Mouse (Mus musculus) macrophage (primary cell): ENCODE measurements around the gene Ddx54. TPM values are rescaled to one million over a fixed set of nuclear protein-coding genes. Genes with fewer than 3 reads are reported as not detected.
A peak's percentile ranks its signal among the peaks of the same experiment; 100 is the strongest.

Experiments used
- H3K27ac ChIP-seq: fragments of 350-480 bp; formaldehyde crosslinking; 2 replicates; pipeline ENCODE4 v1.9.0; 2021
- H3K36me3 ChIP-seq: fragments of 350-480 bp; formaldehyde crosslinking; 2 replicates; pipeline ENCODE4 v1.9.0; 2021; ENCODE audit errors: inconsistent target
- H3K4me3 ChIP-seq: fragments of 350-480 bp; formaldehyde crosslinking; 2 replicates; pipeline ENCODE4 v1.9.0; 2021; ENCODE audit errors: inconsistent target
- H3K79me2 ChIP-seq: fragments of 350-480 bp; formaldehyde crosslinking; 2 replicates; pipeline ENCODE4 v1.9.0; 2021; ENCODE audit errors: inconsistent target
- WGBS: methylation state at CpG from one replicate; pipeline ENCODE4 v1.1.7; 2026; ENCODE audit warnings: inconsistent platforms; ENCODE audit not compliant: missing documents; 5-methylcytosine and 5-hydroxymethylcytosine counted together
- polyA plus RNA-seq: library from polyadenylated mRNA; stranded (reverse); fragments of 250-400 nt; gene quantifications from 3 replicates; pipeline ENCODE4 v1.2.4, GENCODE M21; 2018; ENCODE audit warnings: inconsistent platforms

Gene Ddx54
- polyA plus RNA-seq, 1 experiment from 2014 or later, result 21.7 TPM

- peaks cover 49% of the 10 kb centered on the region for H3K79me2 ChIP-seq
- peak overlapping the region; percentile 88 for H3K4me3 ChIP-seq
- WGBS, result under 1% methylated on average over 67 of the region's 69 CpGs
- peaks cover 14% of the 10 kb centered on the region for H3K36me3 ChIP-seq
- peak overlapping the region; percentile 94 for H3K27ac ChIP-seq
Observed at GRCm38 (mm10) chr5:120612822-120613604, 474 bp downstream of the Ddx54 start.

DNA sequence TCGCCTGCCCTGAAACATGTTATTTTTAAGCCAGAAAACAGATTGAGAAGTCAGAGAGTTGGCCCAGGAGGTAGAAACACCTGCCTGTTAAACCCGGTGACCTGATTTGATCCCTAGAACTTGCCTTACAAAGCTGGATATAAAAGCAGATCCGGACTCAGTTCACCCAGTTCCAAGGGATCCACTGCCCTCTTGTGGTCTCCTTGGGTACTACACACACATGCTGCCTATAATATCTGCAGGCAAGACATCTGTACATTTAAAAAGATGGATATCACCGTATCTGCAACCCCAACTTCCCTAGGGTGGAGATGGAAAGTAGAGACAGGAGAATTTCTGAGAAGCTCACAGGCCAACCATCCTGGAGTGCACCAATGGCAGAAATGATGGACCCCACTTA lies 3.4 kb downstream of the Ddx54 start:
- H3K36me3 ChIP-seq, result peaks cover 37% of the 10 kb centered on the region
- H3K4me3 ChIP-seq, result no peak overlapping the region
- 91% methylated on average over 4 of the region's 4 CpGs for WGBS
- H3K79me2 ChIP-seq, result peaks cover 48% of the 10 kb centered on the region
- H3K27ac ChIP-seq, result no peak overlapping the region

DNA sequence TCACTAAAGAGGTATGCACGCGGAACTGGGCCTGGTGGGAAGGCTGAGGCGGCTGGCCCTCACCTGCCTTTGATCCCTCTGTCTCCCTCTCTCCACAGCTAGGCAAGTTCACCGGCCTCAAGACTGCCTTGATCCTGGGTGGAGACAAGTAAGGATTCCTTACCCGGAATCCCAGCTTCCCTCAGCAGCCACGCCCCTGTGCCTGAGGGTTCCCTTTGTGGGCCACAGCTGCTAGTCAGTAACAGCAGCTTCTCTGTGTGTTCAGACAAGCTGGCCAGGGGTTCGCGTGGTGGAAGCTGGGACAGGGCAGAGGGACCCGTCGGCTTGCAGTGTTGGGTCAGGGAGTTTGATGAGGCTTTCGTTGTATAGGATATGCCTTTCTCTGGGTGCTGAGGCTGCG lies 6.2 kb downstream of the Ddx54 start:
- H3K36me3 ChIP-seq, result peaks cover 64% of the 10 kb centered on the region
- H3K4me3 ChIP-seq, result no peak overlapping the region
- 94% methylated on average over 12 of the region's 12 CpGs for WGBS

DNA sequence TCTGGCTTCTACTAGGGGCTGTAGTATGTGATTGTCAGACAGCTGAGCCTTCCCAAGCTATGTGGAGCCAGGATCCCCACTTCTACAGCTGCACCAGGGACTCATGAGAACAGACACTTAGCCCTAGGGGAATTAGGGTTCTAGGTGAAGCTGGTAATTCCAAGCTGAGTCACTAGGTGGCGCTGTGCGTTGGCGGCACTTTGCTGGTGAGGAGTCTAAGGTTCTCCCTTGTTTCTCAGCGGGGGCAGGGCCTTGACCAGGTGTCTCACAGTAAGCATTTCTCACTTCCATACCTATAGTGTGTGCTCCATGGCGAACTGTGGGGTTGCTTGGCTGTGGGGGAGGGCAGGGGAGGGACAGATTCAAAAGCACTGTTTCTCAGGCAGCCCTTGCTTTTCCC lies 6.7 kb downstream of the Ddx54 start:
- WGBS, result 52% methylated on average over 5 of the region's 5 CpGs
- H3K79me2 ChIP-seq, result peaks cover 31% of the 10 kb centered on the region
- no peak overlapping the region for H3K27ac ChIP-seq
- no peak overlapping the region for H3K4me3 ChIP-seq
- peaks cover 68% of the 10 kb centered on the region for H3K36me3 ChIP-seq

More for the DNA sequence above, 6.2 kb downstream of the Ddx54 start:
- H3K79me2 ChIP-seq, result peaks cover 35% of the 10 kb centered on the region
- H3K27ac ChIP-seq, result no peak overlapping the region

- H3K79me2 ChIP-seq, result peaks cover 18% of the 10 kb centered on the region
- no peak overlapping the region for H3K4me3 ChIP-seq
- 70% methylated on average over 17 of the region's 18 CpGs for WGBS
- H3K27ac ChIP-seq, result no peak overlapping the region
- H3K36me3 ChIP-seq, result peaks cover 80% of the 10 kb centered on the region
Observed at GRCm38 (mm10) chr5:120620375-120621077, 8.0 kb downstream of the Ddx54 start.

GRCm38 (mm10) chr5:120621078-120621765 lies 8.7 kb downstream of the Ddx54 start:
- Histone ChIP-seq H3K27ac (no peak overlapping the region), H3K36me3 (peaks cover 87% of the 10 kb centered on the region), H3K4me3 (no peak overlapping the region)

GRCm38 (mm10) chr5:120621846-120622197 lies 9.3 kb downstream of the Ddx54 start:
- Histone ChIP-seq H3K4me3 (no peak overlapping the region), H3K36me3 (peaks cover 86% of the 10 kb centered on the region), H3K79me2 (peaks cover 5% of the 10 kb centered on the region; the same call in 1 of the 2 replicates), H3K27ac (no peak overlapping the region)
- WGBS, result 90% methylated on average over 10 of the region's 10 CpGs

More at GRCm38 (mm10) chr5:120621078-120621765, 8.7 kb downstream of the Ddx54 start:
- WGBS, result 55% methylated on average over 20 of the region's 23 CpGs
- peaks cover 11% of the 10 kb centered on the region for H3K79me2 ChIP-seq

- Histone ChIP-seq H3K36me3 (peaks cover 83% of the 10 kb centered on the region), H3K79me2 (no peaks in the 10 kb centered on the region; the same call in 1 of the 2 replicates), H3K27ac (no peak overlapping the region), H3K4me3 (no peak overlapping the region)
- WGBS, result 94% methylated on average over 5 of the region's 5 CpGs
Observed at GRCm38 (mm10) chr5:120622198-120622851, 9.8 kb downstream of the Ddx54 start.

GRCm38 (mm10) chr5:120624427-120624826 lies 11.9 kb downstream of the Ddx54 start:
- Histone ChIP-seq H3K27ac (no peak overlapping the region), H3K36me3 (peaks cover 71% of the 10 kb centered on the region), H3K79me2 (no peaks in the 10 kb centered on the region), H3K4me3 (no peak overlapping the region)
- 94% methylated on average over 10 of the region's 10 CpGs for WGBS

DNA sequence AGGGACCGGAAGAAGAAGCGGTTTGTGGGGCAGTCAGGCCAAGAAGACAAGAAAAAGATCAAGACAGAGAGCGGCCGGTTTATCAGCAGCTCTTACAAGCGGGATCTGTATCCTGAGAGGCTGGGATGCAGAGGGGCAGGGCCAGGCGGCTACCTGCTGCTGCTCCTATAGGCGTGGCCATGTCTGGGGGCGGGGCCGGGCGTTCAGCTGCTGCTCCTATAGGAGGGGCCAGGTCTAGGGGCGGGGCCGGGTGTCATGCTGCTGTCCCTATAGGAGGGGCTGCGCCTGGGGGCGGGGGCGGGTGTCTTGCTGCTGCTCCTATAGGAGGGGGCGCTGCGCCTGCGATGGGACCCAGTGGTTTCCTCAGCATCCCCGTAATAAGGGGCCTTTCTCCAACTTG lies 13.9 kb downstream of the Ddx54 start:
- Histone ChIP-seq H3K27ac (no peak overlapping the region), H3K36me3 (peaks cover 55% of the 10 kb centered on the region), H3K4me3 (no peak overlapping the region), H3K79me2 (no peaks in the 10 kb centered on the region)
- 89% methylated on average over 19 of the region's 19 CpGs for WGBS

- 94% methylated on average over 15 of the region's 15 CpGs for WGBS
- no peak overlapping the region for H3K27ac ChIP-seq
Observed at GRCm38 (mm10) chr5:120627515-120628300, 15.2 kb downstream of the Ddx54 start.

DNA sequence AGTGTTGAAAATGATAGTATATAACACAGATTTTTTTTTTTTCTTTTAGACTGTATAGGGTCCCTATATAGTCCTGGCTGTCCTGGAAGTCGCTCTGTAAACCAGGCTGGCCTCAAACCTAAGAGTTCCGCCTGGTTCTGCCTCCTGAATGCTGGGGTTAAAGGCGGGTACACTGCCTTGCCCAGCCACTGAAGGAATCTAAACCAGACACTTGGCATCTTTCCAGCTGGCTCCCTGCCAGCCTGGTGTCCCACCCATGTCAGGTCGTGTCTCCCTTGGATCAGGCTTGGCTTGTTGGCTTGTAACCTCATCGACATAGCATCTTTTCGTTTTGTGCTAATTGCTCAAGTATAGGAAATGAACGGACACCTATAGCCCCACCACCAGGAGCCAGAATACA lies 16.1 kb downstream of the Ddx54 start:
- Histone ChIP-seq H3K79me2 (no peaks in the 10 kb centered on the region), H3K4me3 (no peak overlapping the region), H3K27ac (no peak overlapping the region), H3K36me3 (peaks cover 35% of the 10 kb centered on the region)
- 71% methylated on average over 7 of the region's 7 CpGs for WGBS

More at GRCm38 (mm10) chr5:120627515-120628300, 15.2 kb downstream of the Ddx54 start:
- Histone ChIP-seq H3K79me2 (no peaks in the 10 kb centered on the region), H3K4me3 (no peak overlapping the region), H3K36me3 (peaks cover 44% of the 10 kb centered on the region)

DNA sequence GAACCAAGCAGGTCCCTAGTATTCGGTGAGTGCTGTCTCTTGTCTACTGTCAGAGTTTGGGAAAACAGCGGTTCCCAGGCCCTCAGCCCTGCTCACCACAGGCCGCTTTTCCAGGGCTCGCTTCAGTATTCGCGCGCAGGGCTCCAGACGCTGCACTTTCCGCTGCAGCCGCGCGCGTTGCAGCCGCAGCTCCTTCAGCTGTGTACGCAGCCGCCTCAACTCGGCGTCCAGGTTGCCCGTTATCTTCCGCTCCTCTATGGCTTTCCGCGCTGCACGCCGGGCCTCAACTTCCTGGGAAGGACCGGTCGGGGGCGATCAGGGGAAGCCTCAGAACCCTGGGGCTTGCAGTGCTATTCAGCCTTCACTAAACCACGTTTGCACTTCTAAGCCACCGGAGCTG lies 18.6 kb downstream of the Ddx54 start:
- H3K79me2 ChIP-seq, result no peaks in the 10 kb centered on the region
- peaks cover 10% of the 10 kb centered on the region; the same call in 1 of the 2 replicates for H3K36me3 ChIP-seq
- WGBS, result 8% methylated on average over 29 of the region's 29 CpGs
- H3K4me3 ChIP-seq, result no peak overlapping the region
- H3K27ac ChIP-seq, result no peak overlapping the region

DNA sequence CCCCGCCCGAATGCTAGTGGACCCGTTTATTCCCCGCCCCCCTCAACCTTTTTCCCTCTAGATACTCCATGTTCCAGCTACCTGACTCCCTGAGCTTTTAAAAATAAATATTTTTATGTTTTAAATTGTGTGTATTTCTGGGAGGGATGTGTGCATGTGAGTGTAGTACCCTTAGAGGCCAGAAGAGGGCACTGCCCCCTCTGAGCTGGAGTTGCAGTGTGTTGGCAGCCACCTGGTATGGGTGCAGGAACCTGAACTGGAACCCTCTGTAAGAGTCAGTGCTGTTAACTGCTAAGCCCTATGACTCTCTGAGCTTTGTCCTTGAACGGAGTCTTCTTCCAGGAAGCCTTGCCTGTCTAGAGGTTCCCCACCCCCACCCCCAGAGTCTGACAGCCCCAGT lies 19.4 kb downstream of the Ddx54 start:
- H3K36me3 ChIP-seq, result peaks cover 8% of the 10 kb centered on the region; the same call in 1 of the 2 replicates
- no peak overlapping the region for H3K27ac ChIP-seq
- no peak overlapping the region for H3K4me3 ChIP-seq
- no peaks in the 10 kb centered on the region for H3K79me2 ChIP-seq
- 91% methylated on average over 5 of the region's 5 CpGs for WGBS
